Mouse (Mus musculus): Measurements from ENCODE around the gene Herc3. TPM values are rescaled to one million over a fixed set of nuclear protein-coding genes. Genes with fewer than 3 reads are reported as not detected.
"Not testable (repeated sequence)": the region's sequence is repeated elsewhere in the genome, so short reads cannot be mapped to it uniquely, and the experiment has no call there.

Herc3 gene
- total and polyA plus RNA-seq, 3 experiments, result 1.9 to 5.7 TPM; not detected in 1

- Histone ChIP-seq H3K36me3 (ENCODE audit: control insufficient read depth in 1 of 2, insufficient read depth in 2 of 2, low read length in 2 of 2) (no peaks in the 10 kb centered on the region), H3K27ac (ENCODE audit: control insufficient read depth, low read depth, low read length) (no peak overlapping the region)
Observed at GRCm38 (mm10) chr6:58863631-58864235, 32.5 kb downstream of the Herc3 start.

GRCm38 (mm10) chr6:58867858-58868257, 36.6 kb downstream of the Herc3 start:
- not testable (repeated sequence) for H3K4me3 ChIP-seq (ENCODE audit: control insufficient read depth in 1 of 2, insufficient read depth in 1 of 2, low read depth in 2 of 2, low read length in 2 of 2); DNase-seq (ENCODE audit: low read depth, low spot score); H3K9ac ChIP-seq (ENCODE audit: control insufficient read depth, low read depth, low read length, poor library complexity, severe bottlenecking); H3K27me3 ChIP-seq (ENCODE audit: control insufficient read depth in 1 of 2, insufficient read depth in 2 of 2, low read length in 2 of 2); H3K27ac ChIP-seq (ENCODE audit: control insufficient read depth, low read depth, low read length); H3K9me3 ChIP-seq (replicated peaks; ENCODE audit: insufficient read depth, low read length); H3K4me1 ChIP-seq (ENCODE audit: control insufficient read depth in 1 of 2, insufficient read depth in 2 of 2, low read length in 2 of 2); H3K79me2 ChIP-seq (ENCODE audit: control insufficient read depth, insufficient read depth, low read length, poor library complexity); H3K36me3 ChIP-seq (ENCODE audit: control insufficient read depth in 1 of 2, insufficient read depth in 2 of 2, low read length in 2 of 2)

More at GRCm38 (mm10) chr6:58863631-58864235, 32.5 kb downstream of the Herc3 start:
- Histone ChIP-seq H3K4me1 (ENCODE audit: control insufficient read depth in 1 of 2, insufficient read depth in 2 of 2, low read length in 2 of 2) (no peaks in the 10 kb centered on the region), H3K79me2 (ENCODE audit: control insufficient read depth, insufficient read depth, low read length, poor library complexity) (no peaks in the 10 kb centered on the region), H3K9ac (ENCODE audit: control insufficient read depth, low read depth, low read length, poor library complexity, severe bottlenecking) (no peak overlapping the region), H3K4me3 (ENCODE audit: control insufficient read depth in 1 of 2, insufficient read depth in 1 of 2, low read depth in 2 of 2, low read length in 2 of 2) (no peak overlapping the region), H3K27me3 (ENCODE audit: control insufficient read depth in 1 of 2, insufficient read depth in 2 of 2, low read length in 2 of 2) (no peaks in the 10 kb centered on the region), H3K9me3 (replicated peaks; ENCODE audit: insufficient read depth, low read length) (no peaks in the 10 kb centered on the region)
- DNase-seq (ENCODE audit: low read depth, low spot score), result no peak
- no peak for TF ChIP-seq TCF12 (IDR thresholded peaks at IDR 0.05; ENCODE audit: low read depth, low read length)
- TF ChIP-seq MAZ (IDR thresholded peaks at IDR 0.05; ENCODE audit: low read depth, low read length), result no peak
- TF ChIP-seq ELF1 (IDR thresholded peaks at IDR 0.05; ENCODE audit: low read depth, low read length), result no peak
- no peak for TF ChIP-seq EP300 (IDR thresholded peaks at IDR 0.05; ENCODE audit: low read depth in 1 of 2, low read length in 2 of 2)
- TF ChIP-seq NELFE (IDR thresholded peaks at IDR 0.05; ENCODE audit: low read depth, low read length), result no peak
- TF ChIP-seq POLR2AphosphoS2 (IDR thresholded peaks at IDR 0.05; ENCODE audit: low read length), result no peak
- no peak for TF ChIP-seq ZNF384 (IDR thresholded peaks at IDR 0.05; ENCODE audit: low read depth, low read length)
- no peak for TF ChIP-seq MEF2A (IDR thresholded peaks at IDR 0.05; ENCODE audit: extremely low read depth, insufficient replicate concordance, low read depth, low read length, poor library complexity, severe bottlenecking)
- no peak for TF ChIP-seq MXI1 (IDR thresholded peaks at IDR 0.05; ENCODE audit: low read depth, low read length)
- TF ChIP-seq SMC3 (IDR thresholded peaks at IDR 0.05; ENCODE audit: low read depth, low read length), result no peak
- TF ChIP-seq RCOR1 (IDR thresholded peaks at IDR 0.05; ENCODE audit: low read depth, low read length), result no peak
- no peak for TF ChIP-seq CHD2 (IDR thresholded peaks at IDR 0.05; ENCODE audit: low read length)
- TF ChIP-seq MAFK (IDR thresholded peaks at IDR 0.05; ENCODE audit: borderline replicate concordance, low read depth, low read length), result no peak
- TF ChIP-seq ZKSCAN1 (IDR thresholded peaks at IDR 0.05; ENCODE audit: low read depth, low read length), result no peak
- TF ChIP-seq MYC (IDR thresholded peaks at IDR 0.05; ENCODE audit: low read depth, low read length), result no peak

Measured in MEL (cell line).